ENCODE assay signal across 9 mouse cellular contexts in genomic region chr5:137107024-137107423, GRCm38 (mm10). TPM values are rescaled to one million over a fixed set of nuclear protein-coding genes. Genes with fewer than 3 reads are reported as not detected.
DNase-seq lines count a peak whose midpoint lies in the region; ATAC-seq and TF ChIP-seq lines count a peak whose summit lies in the region.
"Had no signal": no experiment of that assay in that cellular context is flagged by ENCODE, and none has a peak within 500 bp of the region (broad histone marks: within the 10 kb centered on the region; RNA-seq: fewer than 3 reads in every experiment).

No protein-coding gene starts in this region.

- peak; percentile 62 for ATAC-seq in forebrain, embryonic 13.5 days
- ATAC-seq in heart, embryonic 16.5 days (replicated peaks; ENCODE audit: extremely low read depth, insufficient read depth, low FRiP score): no peak
- ATAC-seq in lung, postnatal 0 days: peak; percentile 61

- no peaks in the 10 kb centered on the region for H3K9me3 ChIP-seq in ES-E14 (ENCODE audit: control insufficient read depth, insufficient read depth, low read depth, low read length)
- H3K9me3 ChIP-seq in forebrain, embryonic 13.5 days (replicated peaks): no peaks in the 10 kb centered on the region
- no peaks in the 10 kb centered on the region for H3K9me3 ChIP-seq in heart, embryonic 16.5 days (replicated peaks; ENCODE audit: control insufficient read depth, low read length)
- no peaks in the 10 kb centered on the region for H3K9me3 ChIP-seq in lung, postnatal 0 days (ENCODE audit: low read length)

- peak; percentile 94 for TF ChIP-seq CTCF in lung, postnatal 0 days (IDR thresholded peaks at IDR 0.05)

- WGBS in forebrain, embryonic 13.5 days: 10% methylated on average over 6 of the region's 6 CpGs
- WGBS in heart, embryonic 16.5 days: 7% methylated on average over 6 of the region's 6 CpGs
- WGBS in lung, postnatal 0 days: 3% methylated on average over 6 of the region's 6 CpGs

- no peak overlapping the region for H3K4me2 ChIP-seq in forebrain, embryonic 13.5 days
- H3K4me2 ChIP-seq in heart, embryonic 16.5 days (ENCODE audit: low read depth, low read length): peak overlapping the region; percentile 5; the same call in 1 of the 2 replicates
- H3K4me2 ChIP-seq in lung, postnatal 0 days (replicated peaks; ENCODE audit: low read depth, low read length): peak overlapping the region; percentile 14; the same call in 1 of the 2 replicates

- H3K27me3 ChIP-seq in forebrain, embryonic 13.5 days: no peaks in the 10 kb centered on the region
- no peaks in the 10 kb centered on the region for H3K27me3 ChIP-seq in heart, embryonic 16.5 days (ENCODE audit: control insufficient read depth, insufficient read depth, low read length)
- no peaks in the 10 kb centered on the region for H3K27me3 ChIP-seq in lung, postnatal 0 days (replicated peaks; ENCODE audit: insufficient read depth, low read length)

- TF ChIP-seq EP300 in lung, postnatal 0 days (IDR thresholded peaks at IDR 0.05): peak; percentile 37; the same call in 1 of the 2 replicates

- no peak overlapping the region for H3K27ac ChIP-seq in ES-E14 (ENCODE audit: insufficient read depth, low read depth, low read length, poor library complexity, severe bottlenecking)
- no peak overlapping the region for H3K27ac ChIP-seq in forebrain, embryonic 13.5 days
- no peak overlapping the region for H3K27ac ChIP-seq in heart, embryonic 16.5 days (ENCODE audit: low read length)
- no peak overlapping the region for H3K27ac ChIP-seq in lung, postnatal 0 days (ENCODE audit: low read length)
- H3K27ac ChIP-seq: macrophage had no signal

- peak; percentile 90 for DNase-seq in ES-E14 (ENCODE audit: low read depth, low spot score)
- peak; percentile 92 for DNase-seq in c-Kit-positive CD71-negative TER-119-negative erythroid progenitor cells, embryonic 14.5 days (ENCODE audit: low read depth)
- DNase-seq in layer of hippocampus, adult 8-10 months (ENCODE audit: low spot score in 2 of 2): peak; percentile 56 to 89
- DNase-seq in lung, postnatal 0 days (ENCODE audit: low spot score): peak; percentile 89
- peak; percentile 78 for DNase-seq in retina, postnatal 7 days (ENCODE audit: low read depth, low spot score)
- DNase-seq in urinary bladder, adult 2 months (ENCODE audit: low spot score): peak; percentile 56

- H3K4me3 ChIP-seq in ES-E14 (ENCODE audit: insufficient read depth in 1 of 2, low read depth in 1 of 2, low read length in 2 of 2, poor library complexity in 1 of 2, severe bottlenecking in 1 of 2): no peak overlapping the region
- no peak overlapping the region for H3K4me3 ChIP-seq in forebrain, embryonic 13.5 days
- H3K4me3 ChIP-seq in heart, embryonic 16.5 days (ENCODE audit: low read length): no peak overlapping the region
- no peak overlapping the region for H3K4me3 ChIP-seq in lung, postnatal 0 days (ENCODE audit: low read depth, low read length)

- peaks cover 2 to 19% of the 10 kb centered on the region in 2 experiments; a peak in 2 of 4 replicates for H3K4me1 ChIP-seq in ES-E14 (ENCODE audit: control insufficient read depth in 2 of 2, insufficient read depth in 2 of 2, low read length in 2 of 2, poor library complexity in 1 of 2)
- H3K4me1 ChIP-seq in forebrain, embryonic 13.5 days: peaks cover 10% of the 10 kb centered on the region; the same call in 1 of the 2 replicates
- peaks cover 12% of the 10 kb centered on the region for H3K4me1 ChIP-seq in heart, embryonic 16.5 days (ENCODE audit: control insufficient read depth, insufficient read depth, low read length)
- H3K4me1 ChIP-seq in lung, postnatal 0 days (ENCODE audit: insufficient read depth, low read depth, low read length): peaks cover 2% of the 10 kb centered on the region; the same call in 1 of the 2 replicates

- H3K9ac ChIP-seq in ES-E14 (ENCODE audit: insufficient read depth, low read depth, low read length, poor library complexity, severe bottlenecking): peak overlapping the region; percentile 47; the same call in 1 of the 2 replicates
- H3K9ac ChIP-seq in forebrain, embryonic 13.5 days: no peak overlapping the region
- no peak overlapping the region for H3K9ac ChIP-seq in heart, embryonic 16.5 days (ENCODE audit: low read length)
- no peak overlapping the region for H3K9ac ChIP-seq in lung, postnatal 0 days (replicated peaks; ENCODE audit: low read depth)

- H3K36me3 ChIP-seq in ES-E14 (ENCODE audit: control insufficient read depth, insufficient read depth, low read length, poor library complexity, severe bottlenecking): peaks cover 2% of the 10 kb centered on the region; the same call in 1 of the 2 replicates
- no peaks in the 10 kb centered on the region for H3K36me3 ChIP-seq in forebrain, embryonic 13.5 days (ENCODE audit: poor library complexity, severe bottlenecking)
- peaks cover 6% of the 10 kb centered on the region; the same call in 1 of the 2 replicates for H3K36me3 ChIP-seq in heart, embryonic 16.5 days (ENCODE audit: control insufficient read depth, insufficient read depth)
- no peaks in the 10 kb centered on the region for H3K36me3 ChIP-seq in lung, postnatal 0 days (ENCODE audit: insufficient read depth, low read length)

- in situ Hi-C loops in ES-E14 (cut with MboI; ENCODE audit: low sequenced_read_pairs in 2 of 2, unreplicated experiment in 2 of 2): loop anchor here in 1 of 2 experiments (10.0 kb wide), 1 partner anchor 92 kb away; no protein-coding TSS in a partner anchor

TF ChIP-seq in ES-E14, 5 proteins besides CTCF, POLR2A, EP300 and RAD21:
- TF ChIP-seq MAFK (IDR thresholded peaks at IDR 0.05; ENCODE audit: insufficient read depth, low read depth, low read length): no peak
- peak; percentile 75; the same call in 1 of the 2 replicates for TF ChIP-seq ZC3H11A (IDR thresholded peaks at IDR 0.05; ENCODE audit: borderline replicate concordance, low read depth, low read length)
- TF ChIP-seq CHD2 (IDR thresholded peaks at IDR 0.05; ENCODE audit: low read depth, low read length): no peak
TF ChIP-seq in ES-E14: peak in this region for 1.

RNA-seq across cellular contexts. Expression of gene Trim56, which starts 9.0 kb away (rescaled TPM):
- 5.3 and 7.2 TPM in 2 replicates for total RNA-seq in ES-E14 (2012; rRNA removed)
- 3.6 and 4.4 TPM in 2 replicates for polyA plus RNA-seq in forebrain, embryonic 13.5 days (2015; fragmentation: Nextera tagmentation; extraction: Ambion mirVana)
- polyA plus RNA-seq in heart, embryonic 16.5 days (2015; fragmentation: Nextera tagmentation; extraction: Ambion mirVana): 7.1 and 7.2 TPM in 2 replicates
- total RNA-seq in layer of hippocampus, adult 8-10 months (2022): 10 to 100 TPM in 1 of 4 experiments, 1 to 10 TPM in 3; 6.1 to 11.0 (median 8.1) TPM
- 13.4 and 16.4 TPM in 2 replicates for polyA plus RNA-seq in lung, postnatal 0 days (2015; fragmentation: Nextera tagmentation; extraction: Ambion mirVana)
- polyA plus RNA-seq in urinary bladder, adult 2 months (2012; rRNA removed): 5.7 and 11.9 TPM in 2 replicates

RNA-seq across cellular contexts. Expression of gene Serpine1, which starts 35.0 kb away (rescaled TPM):
- 91.8 and 166 TPM in 2 replicates for total RNA-seq in ES-E14 (2012; rRNA removed)
- 0.14 and 0.21 TPM in 2 replicates for polyA plus RNA-seq in forebrain, embryonic 13.5 days (2015; fragmentation: Nextera tagmentation; extraction: Ambion mirVana)
- 1.1 and 1.3 TPM in 2 replicates for polyA plus RNA-seq in heart, embryonic 16.5 days (2015; fragmentation: Nextera tagmentation; extraction: Ambion mirVana)
- 1 to 10 TPM in 2 of 4 experiments, under 1 TPM in 2; 0.77 to 3.0 (median 1.8) TPM for total RNA-seq in layer of hippocampus, adult 8-10 months (2022)
- 0.88 and 1.1 TPM in 2 replicates for polyA plus RNA-seq in lung, postnatal 0 days (2015; fragmentation: Nextera tagmentation; extraction: Ambion mirVana)
- polyA plus RNA-seq in urinary bladder, adult 2 months (2012; rRNA removed): 6.2 and 8.3 TPM in 2 replicates

RNA-seq across cellular contexts. Expression of gene Muc3, which starts 42.1 kb away (rescaled TPM):
- total RNA-seq in ES-E14 (2012; rRNA removed): 3.1 and 3.4 TPM in 2 replicates
- polyA plus RNA-seq in forebrain, embryonic 13.5 days (2015; fragmentation: Nextera tagmentation; extraction: Ambion mirVana): not detected in 2 replicates
- polyA plus RNA-seq in heart, embryonic 16.5 days (2015; fragmentation: Nextera tagmentation; extraction: Ambion mirVana): 3.5 TPM in 1 of 2 replicates, not detected in the other
- total RNA-seq in layer of hippocampus, adult 8-10 months (2022): not detected
- not detected in 2 replicates for polyA plus RNA-seq in lung, postnatal 0 days (2015; fragmentation: Nextera tagmentation; extraction: Ambion mirVana)
- not detected in 2 replicates for polyA plus RNA-seq in urinary bladder, adult 2 months (2012; rRNA removed)
- polyA plus RNA-seq: macrophage had no signal
